Mouse (Mus musculus) gastrocnemius, adult 8-10 months (tissue): ENCODE results near the gene Ago4. TPM values are rescaled to one million over a fixed set of nuclear protein-coding genes. Genes with fewer than 3 reads are reported as not detected.

Experiments used
- DNase-seq, 2 experiments: peaks; one replicate each; pipeline ENCODE4 v3.0.0; 2022; ENCODE audit warnings: low spot score in 2 of 2
- total RNA-seq, 4 experiments: library from RNA; stranded (reverse); gene quantifications; 2 replicates each; pipeline ENCODE4 v1.2.4; 2022

Gene Ago4
- total RNA-seq, 4 experiments from 2014 or later, result 4.8 to 6.6 (median 5.5) TPM

GRCm38 (mm10) chr4:126526164-126526563 lies 7.1 kb downstream of the Ago4 start:
- no peak for DNase-seq

GRCm38 (mm10) chr4:126512308-126513066 lies 20.8 kb downstream of the Ago4 start:
- DNase-seq, result no peak

- no peak for DNase-seq
Measured at GRCm38 (mm10) chr4:126511013-126511412, 22.3 kb downstream of the Ago4 start.

GRCm38 (mm10) chr4:126509072-126509471 lies 24.2 kb downstream of the Ago4 start:
- no peak for DNase-seq

- DNase-seq, result no peak
Measured at GRCm38 (mm10) chr4:126508110-126508899, 25.0 kb downstream of the Ago4 start.

GRCm38 (mm10) chr4:126502977-126503309 lies 30.3 kb downstream of the Ago4 start:
- DNase-seq, result no peak

- DNase-seq, result no peak
Measured at GRCm38 (mm10) chr4:126502141-126502976, 30.9 kb downstream of the Ago4 start.

GRCm38 (mm10) chr4:126498601-126499000 lies 34.7 kb downstream of the Ago4 start:
- DNase-seq, result no peak

- no peak for DNase-seq
Measured at GRCm38 (mm10) chr4:126496963-126497362, 36.3 kb downstream of the Ago4 start.

- DNase-seq, result no peak
Measured at GRCm38 (mm10) chr4:126495942-126496790, 37.1 kb downstream of the Ago4 start.

- no peak for DNase-seq
Measured at GRCm38 (mm10) chr4:126495453-126495852, 37.8 kb downstream of the Ago4 start.

GRCm38 (mm10) chr4:126493416-126493815 lies 39.9 kb downstream of the Ago4 start:
- DNase-seq, result no peak

- DNase-seq, result no peak
Measured at GRCm38 (mm10) chr4:126491977-126492376, 41.3 kb downstream of the Ago4 start.

- DNase-seq, result no peak
Measured at GRCm38 (mm10) chr4:126490726-126491125, 42.5 kb downstream of the Ago4 start.

GRCm38 (mm10) chr4:126489811-126490210 lies 43.5 kb downstream of the Ago4 start:
- no peak for DNase-seq

- no peak for DNase-seq
Measured at GRCm38 (mm10) chr4:126486217-126486616, 47.1 kb downstream of the Ago4 start.

GRCm38 (mm10) chr4:126485065-126485464 lies 48.2 kb downstream of the Ago4 start:
- no peak for DNase-seq

GRCm38 (mm10) chr4:126483874-126484273 lies 49.4 kb downstream of the Ago4 start:
- DNase-seq, result no peak

- DNase-seq, result no peak
Measured at GRCm38 (mm10) chr4:126482951-126483350, 50.3 kb downstream of the Ago4 start.

GRCm38 (mm10) chr4:126481461-126481860 lies 51.8 kb downstream of the Ago4 start:
- no peak for DNase-seq

GRCm38 (mm10) chr4:126480288-126480687 lies 53.0 kb downstream of the Ago4 start:
- no peak for DNase-seq
